Mouse (Mus musculus): Measurements from ENCODE around the gene Slc26a10.
"Not testable (repeated sequence)": the region's sequence is repeated elsewhere in the genome, so short reads cannot be mapped to it uniquely, and the experiment has no call there.

Gene Slc26a10

DNA sequence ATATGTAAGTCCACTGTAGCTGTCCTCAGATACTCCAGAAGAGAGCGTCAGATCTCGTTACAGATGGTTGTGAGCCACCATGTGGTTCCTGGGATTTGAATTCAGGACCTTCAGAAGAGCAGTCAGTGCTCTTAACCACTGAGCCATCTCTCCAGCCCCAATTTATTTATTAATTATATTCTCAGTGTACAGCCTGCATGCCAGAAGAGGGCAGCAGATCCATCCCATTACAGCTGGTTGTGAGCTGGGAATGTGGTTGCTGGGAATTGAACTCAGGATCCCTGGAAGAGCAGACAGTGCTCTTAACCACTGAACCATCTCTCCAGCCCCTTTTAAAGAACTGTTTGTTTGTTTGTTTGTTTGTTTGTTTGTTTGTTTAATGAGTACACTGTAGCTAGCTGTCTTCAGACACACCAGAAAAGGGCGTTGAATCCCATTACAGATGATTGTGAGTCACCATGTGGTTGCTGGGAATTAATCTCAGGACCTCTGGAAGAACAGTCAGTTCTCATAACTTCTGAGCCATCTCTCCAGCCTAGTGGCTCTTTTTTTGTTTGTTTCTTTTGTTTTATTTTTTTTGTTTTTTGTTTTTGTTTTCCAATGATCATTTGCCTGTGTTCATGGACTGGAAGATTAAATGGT, 45.9 kb downstream of the Slc26a10 start:
- not testable (repeated sequence) for DNase-seq (ENCODE audit: low spot score in 2 of 2)

DNA sequence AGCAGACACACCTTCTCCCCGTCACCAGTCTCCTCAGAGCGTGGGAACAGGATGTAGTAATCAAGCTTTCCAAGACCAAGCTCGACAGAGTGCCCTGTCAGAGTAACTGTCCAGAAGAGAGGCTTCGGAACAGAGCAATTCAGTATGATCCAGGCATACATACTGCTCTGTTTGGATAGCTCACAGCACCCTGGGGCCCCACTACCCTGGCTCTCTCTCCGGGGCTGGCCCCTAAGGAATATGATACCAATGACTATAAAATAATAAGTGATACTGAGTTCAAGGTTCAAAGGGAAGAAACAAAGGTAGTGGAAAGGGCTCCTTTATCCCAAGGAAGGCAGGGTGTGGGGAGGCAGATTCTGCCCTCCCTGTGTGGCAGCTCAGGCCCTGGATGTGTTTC, 48.0 kb downstream of the Slc26a10 start:
- no peak for DNase-seq (ENCODE audit: low spot score in 2 of 2)

DNA sequence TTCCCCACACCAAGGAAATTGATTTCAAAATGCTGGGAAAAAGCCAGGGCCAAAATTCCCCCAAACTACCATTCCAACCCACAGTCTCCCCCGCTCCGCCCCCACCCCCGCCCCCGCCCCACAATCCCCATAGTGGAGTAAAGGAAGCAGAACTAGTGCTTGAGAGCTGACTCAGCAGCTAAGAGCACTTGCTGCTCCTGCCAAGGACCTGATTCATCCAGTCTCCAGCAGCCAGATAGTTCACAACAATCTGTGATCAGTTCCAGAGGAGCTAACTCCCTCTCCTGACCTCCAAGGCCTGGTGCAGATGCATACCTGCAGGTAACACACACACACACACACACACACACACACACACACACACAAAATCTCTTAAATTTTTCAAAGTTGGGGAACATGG, 51.0 kb downstream of the Slc26a10 start:
- DNase-seq (ENCODE audit: low spot score in 2 of 2) = no peak

- DNase-seq (ENCODE audit: low spot score in 2 of 2) = no peak
Observed at GRCm38 (mm10) chr10:127127711-127128279, 52.6 kb downstream of the Slc26a10 start.

- no peak for DNase-seq (ENCODE audit: low spot score in 2 of 2)
Observed at GRCm38 (mm10) chr10:127126579-127126978, 53.9 kb downstream of the Slc26a10 start.

DNA sequence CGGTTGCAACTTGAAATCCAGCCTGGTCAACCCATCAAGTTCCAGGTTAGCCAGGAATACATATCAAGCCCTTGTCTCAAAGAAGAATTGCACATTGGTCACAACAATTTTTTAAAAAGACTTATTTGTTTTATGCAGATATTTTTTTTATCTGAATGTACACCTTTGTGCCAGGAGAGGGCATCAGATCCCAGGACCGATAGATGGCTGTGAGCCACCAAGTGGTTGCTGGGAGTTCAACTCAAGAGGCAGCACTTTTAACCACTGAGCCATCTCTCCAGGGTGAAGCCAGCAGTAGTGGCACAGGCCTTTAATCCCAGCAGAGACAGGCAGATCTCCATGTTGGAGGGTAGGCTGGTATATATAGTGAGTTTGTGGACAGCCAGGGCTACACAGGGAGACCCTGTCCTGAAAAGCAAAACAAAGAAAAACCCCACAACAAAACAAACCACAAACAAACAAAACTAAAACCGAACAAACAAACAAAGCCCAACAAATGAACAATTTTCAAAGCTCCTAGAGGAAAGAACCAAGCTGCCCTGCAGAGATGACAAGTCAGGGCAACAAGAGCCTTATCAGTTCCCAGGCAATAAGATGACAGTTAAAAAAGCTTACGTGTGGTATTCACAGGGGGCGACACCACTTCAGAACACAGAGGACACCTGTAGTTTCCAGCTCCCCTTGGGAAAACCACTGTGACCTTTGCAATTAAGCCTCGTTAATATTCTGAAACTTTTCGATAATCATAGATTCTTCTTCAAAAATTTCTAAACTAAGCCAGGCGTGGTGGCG, 55.0 kb downstream of the Slc26a10 start:
- DNase-seq (ENCODE audit: low spot score in 2 of 2) = peak in 1 of 2 experiments; percentile 39

GRCm38 (mm10) chr10:127123436-127123805, 57.0 kb downstream of the Slc26a10 start:
- DNase-seq (ENCODE audit: low spot score in 2 of 2) = peak; percentile 72 to 83

DNA sequence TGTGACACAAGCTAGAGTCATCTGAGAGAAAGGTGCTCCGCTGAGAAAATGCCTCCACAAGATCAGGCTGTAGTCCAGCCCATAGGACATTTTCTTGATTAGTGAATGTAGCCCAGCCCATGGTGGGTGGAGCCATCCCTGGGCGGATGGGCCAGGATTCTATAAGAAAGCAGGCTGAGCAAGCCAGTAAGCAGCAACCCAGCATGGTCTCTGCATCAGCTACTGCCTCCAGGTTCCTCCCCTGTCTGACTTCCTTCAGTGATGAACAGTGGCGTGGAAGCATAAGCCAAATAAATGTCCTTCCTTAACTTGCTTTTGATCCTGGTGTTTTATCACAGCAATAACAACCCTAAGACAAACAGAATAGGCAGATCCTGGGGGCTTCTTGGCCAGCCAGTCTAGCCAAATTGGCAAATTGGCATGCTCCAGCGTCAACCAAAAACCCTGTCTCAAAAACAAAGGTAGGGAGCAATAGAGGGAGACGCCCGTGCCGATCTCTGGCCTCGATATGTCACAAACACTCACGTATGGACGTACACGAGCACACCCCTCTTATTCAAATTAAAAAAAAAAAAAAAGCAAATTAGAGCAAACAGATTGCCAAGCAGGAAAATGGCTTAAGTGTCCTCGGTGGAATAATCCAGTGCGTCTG, 57.5 kb downstream of the Slc26a10 start:
- peak in 1 of 2 experiments; percentile 65 for DNase-seq (ENCODE audit: low spot score in 2 of 2)

- no peak for DNase-seq (ENCODE audit: low spot score in 2 of 2)
Observed at GRCm38 (mm10) chr10:127122018-127122417, 58.4 kb downstream of the Slc26a10 start.

All from spleen, postnatal 4 days (tissue).